Mouse (Mus musculus) midbrain, embryonic 16.5 days (tissue): Measurements from ENCODE around the gene L2hgdh. TPM values are rescaled to one million over a fixed set of nuclear protein-coding genes. Genes with fewer than 3 reads are reported as not detected.

ENCODE experiments used
- ATAC-seq: fragments of 200-750 bp; cut with Nextera tagmentation; 2 replicates; pipeline ENCODE4 v1.8.0; 2017; ENCODE audit warnings: moderate TSS enrichment
- H3K27ac ChIP-seq: fragments of 300-500 bp; sonication (generic); 2 replicates; pipeline ENCODE4 v1.5.1; 2014; ENCODE audit warnings: mild to moderate bottlenecking, low read length, mixed read lengths
- H3K27me3 ChIP-seq: fragments of 300-500 bp; sonication (generic); 2 replicates; pipeline ENCODE4 v1.6.1; 2014; ENCODE audit warnings: low read depth, low read length, mixed read lengths; ENCODE audit not compliant: control insufficient read depth, insufficient read depth
- H3K36me3 ChIP-seq: fragments of 300-500 bp; sonication (generic); 2 replicates; pipeline ENCODE4 v1.6.1; 2014; ENCODE audit warnings: mild to moderate bottlenecking, low read length, moderate library complexity, mixed read lengths; ENCODE audit not compliant: control insufficient read depth, insufficient read depth
- H3K4me1 ChIP-seq: fragments of 300-500 bp; sonication (generic); 2 replicates; pipeline ENCODE4 v1.6.1; 2014; ENCODE audit warnings: mild to moderate bottlenecking, low read length, mixed read lengths; ENCODE audit not compliant: control insufficient read depth, insufficient read depth
- H3K4me2 ChIP-seq: fragments of 300-500 bp; sonication (generic); 2 replicates; pipeline ENCODE4 v1.6.1; 2014; ENCODE audit warnings: mild to moderate bottlenecking, low read length, mixed read lengths
- H3K4me3 ChIP-seq: fragments of 300-500 bp; sonication (generic); 2 replicates; pipeline ENCODE4 v1.5.1; 2014; ENCODE audit warnings: low read depth, mild to moderate bottlenecking, low read length, moderate library complexity, mixed read lengths
- H3K9ac ChIP-seq: fragments of 300-500 bp; sonication (generic); 2 replicates; pipeline ENCODE4 v1.6.1; 2014; ENCODE audit warnings: low read depth, low read length, mixed read lengths
- H3K9me3 ChIP-seq: fragments of 300-500 bp; sonication (generic); replicated peaks from 2 replicates; pipeline ENCODE4 v1.6.1; 2014; ENCODE audit warnings: mild to moderate bottlenecking, low read length, mixed read lengths; ENCODE audit not compliant: control insufficient read depth, poor library complexity, severe bottlenecking
- whole genome bisulfite sequencing: fragments of 180-500 bp; shearing (Covaris S2); extraction: QIAGEN DNeasy Blood & Tissue Kit; methylation state at CpG from one replicate; pipeline ENCODE4 v1.1.7; 2014; 5-methylcytosine and 5-hydroxymethylcytosine counted together
- polyA plus RNA-seq: library from polyadenylated mRNA; unstranded; fragments of >200 nt; fragmentation: Nextera tagmentation; extraction: Ambion mirVana; gene quantifications from 2 replicates; pipeline ENCODE4 v1.2.1, GENCODE M21; 2015

The L2hgdh gene
- polyA plus RNA-seq, 1 experiment from 2014 or later = 14.6 TPM

DNA sequence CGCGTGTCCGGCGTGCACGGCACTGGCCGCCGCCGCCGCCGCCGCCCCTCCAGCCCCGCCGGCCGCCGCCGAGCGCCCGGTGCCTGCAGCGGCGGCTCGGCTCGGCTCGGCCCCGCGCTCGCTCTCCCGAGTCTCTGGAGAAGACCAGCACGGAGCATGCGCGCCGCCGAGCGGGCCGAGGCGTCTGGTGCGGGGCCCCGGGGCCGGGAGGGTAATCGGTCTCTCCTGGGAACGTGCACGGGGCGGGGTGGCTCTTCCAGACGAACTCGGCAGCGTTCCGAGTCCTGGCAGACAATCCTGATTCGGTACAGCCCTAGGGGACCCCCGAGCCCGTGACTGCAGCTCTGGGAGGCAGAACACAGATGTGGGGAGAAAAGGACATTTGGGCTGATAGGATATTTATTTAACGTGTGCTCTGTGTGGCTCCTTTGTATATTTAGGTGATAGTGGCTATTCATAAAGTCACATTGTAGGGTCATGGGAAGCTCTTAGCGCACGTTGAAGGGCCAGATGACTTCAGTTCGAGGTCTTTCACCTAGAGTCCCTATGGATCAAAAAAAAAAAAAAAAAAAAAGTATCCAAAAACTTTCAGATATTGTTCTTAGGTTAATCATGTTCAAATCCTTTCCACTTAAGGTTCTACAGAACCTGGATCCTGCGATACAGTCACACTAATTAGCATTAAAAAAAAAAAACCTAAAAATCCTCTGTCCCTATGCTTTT, 42.4 kb downstream of the L2hgdh start:
- H3K27me3 ChIP-seq = no peaks in the 10 kb centered on the region
- peak overlapping the region; percentile 97 for H3K4me3 ChIP-seq
- peaks cover 13% of the 10 kb centered on the region for H3K4me1 ChIP-seq
- H3K4me2 ChIP-seq = peak overlapping the region; percentile 63
- peak; percentile 93 for ATAC-seq
- peak overlapping the region; percentile 97 for H3K9ac ChIP-seq
- no peaks in the 10 kb centered on the region for H3K36me3 ChIP-seq
- under 1% methylated on average over 33 of the region's 54 CpGs for whole genome bisulfite sequencing
- H3K9me3 ChIP-seq = no peaks in the 10 kb centered on the region
- H3K27ac ChIP-seq = peak overlapping the region; percentile 98

DNA sequence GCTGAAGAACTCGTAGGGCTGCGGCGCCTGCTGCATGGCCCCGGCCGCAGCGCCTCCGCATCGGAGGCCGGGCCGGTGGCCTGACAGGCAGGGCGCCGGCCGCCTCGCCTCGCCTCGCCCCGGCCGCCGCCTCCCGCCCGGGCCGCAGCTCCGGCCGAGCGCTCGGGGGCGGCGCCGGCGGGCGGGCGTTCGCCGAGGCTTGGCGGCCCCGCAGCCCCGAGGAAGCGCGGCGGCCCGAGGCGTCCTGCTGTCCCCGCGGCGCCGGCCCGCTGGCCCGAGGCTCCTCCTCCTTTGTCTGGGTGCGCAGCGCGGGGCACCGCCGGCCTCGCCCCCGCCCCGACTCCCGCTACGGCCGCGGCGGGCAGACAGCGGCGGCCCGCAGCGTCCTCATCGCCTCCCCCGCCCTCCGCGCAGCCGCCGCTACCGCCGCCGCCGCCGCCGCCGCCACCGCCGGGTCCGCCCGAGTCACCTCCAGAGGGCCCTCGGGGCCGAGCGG, 43.1 kb downstream of the L2hgdh start, which contains the start of gene Sos2:
Sos2 (minus strand) TSS at position 287 of the 496 bp plus-strand sequence.
- H3K36me3 ChIP-seq = no peaks in the 10 kb centered on the region
- peak; percentile 80 for ATAC-seq
- H3K4me1 ChIP-seq = peaks cover 14% of the 10 kb centered on the region
- peak within 1 kb of the TSS; percentile 98 for H3K27ac ChIP-seq
- under 1% methylated on average over 51 of the region's 85 CpGs for WGBS
- H3K4me2 ChIP-seq = peak within 1 kb of the TSS; percentile 83
- H3K9me3 ChIP-seq = no peaks in the 10 kb centered on the region
- H3K27me3 ChIP-seq = no peaks in the 10 kb centered on the region
- peak within 1 kb of the TSS; percentile 97 for H3K4me3 ChIP-seq
- H3K9ac ChIP-seq = peak within 1 kb of the TSS; percentile 97

DNA sequence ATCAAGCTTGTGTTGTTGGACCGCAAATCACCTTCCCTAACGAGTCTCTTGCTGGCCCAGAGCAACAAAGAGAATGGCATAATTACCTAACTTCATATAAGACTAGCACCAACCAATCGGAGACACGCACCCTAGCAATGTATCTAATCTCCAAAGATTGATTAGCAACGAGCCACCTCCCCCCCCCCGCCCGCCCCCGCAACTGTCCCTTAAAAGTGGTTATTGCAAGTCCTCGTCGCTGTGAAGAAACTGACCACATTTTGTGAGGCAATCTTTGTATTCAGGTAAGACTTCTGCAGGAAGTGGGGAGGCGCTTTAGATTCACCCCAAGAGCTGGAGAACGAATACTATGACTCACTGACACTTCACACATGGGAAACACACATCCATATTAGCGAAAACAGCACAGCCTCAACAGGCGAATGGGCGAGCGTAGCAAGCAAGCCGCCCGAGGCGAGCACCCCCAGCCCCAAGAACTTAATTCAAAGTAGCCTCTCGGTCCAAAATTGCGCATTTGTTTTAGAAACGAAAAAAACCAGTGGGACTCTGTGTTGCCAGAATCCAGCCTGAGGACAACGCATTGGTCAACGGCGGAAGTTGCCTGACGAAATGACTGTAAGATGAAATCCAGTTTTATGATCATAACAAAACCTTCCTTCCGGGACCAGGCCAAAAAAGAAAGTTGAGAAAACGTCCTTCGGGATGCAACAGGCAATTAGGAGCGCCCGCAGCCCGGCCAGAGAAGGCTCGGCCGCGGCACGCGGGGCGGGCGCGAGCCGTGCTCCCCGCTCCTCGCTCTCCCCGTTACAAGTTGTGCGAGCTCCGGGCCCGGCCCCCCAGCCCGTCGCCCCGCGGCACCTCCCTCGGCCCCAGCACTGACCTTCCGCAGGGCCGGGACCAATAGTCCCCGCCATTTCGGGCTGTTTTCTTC, 43.8 kb downstream of the L2hgdh start:
- Histone ChIP-seq H3K36me3 (no peaks in the 10 kb centered on the region), H3K4me3 (peak overlapping the region; percentile 97), H3K9me3 (no peaks in the 10 kb centered on the region), H3K4me2 (peak overlapping the region; percentile 83), H3K4me1 (peaks cover 16% of the 10 kb centered on the region), H3K9ac (peak overlapping the region; percentile 97), H3K27me3 (no peaks in the 10 kb centered on the region), H3K27ac (peak overlapping the region; percentile 98)
- peak; percentile 70 for ATAC-seq
- 1% methylated on average over 56 of the region's 56 CpGs for WGBS

DNA sequence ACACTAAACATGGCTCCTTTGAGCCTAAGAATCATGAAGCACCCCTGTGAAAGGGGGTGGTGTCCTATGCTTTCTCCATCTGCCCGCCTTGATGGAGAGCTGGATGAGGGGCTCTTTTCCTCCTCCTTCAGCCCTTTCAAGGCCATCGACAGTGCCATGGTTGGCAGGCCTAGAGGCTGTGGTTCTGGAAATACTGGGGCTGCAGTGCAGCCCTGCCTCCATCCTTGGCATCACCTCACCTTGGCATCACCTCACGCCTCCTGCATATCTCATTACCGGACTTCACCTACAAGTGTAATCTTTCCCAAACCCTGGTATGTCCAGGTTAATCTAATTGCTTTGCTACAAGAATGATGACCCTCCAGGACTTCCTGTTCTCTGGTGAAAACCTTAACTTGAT, 48.5 kb downstream of the L2hgdh start:
- Histone ChIP-seq H3K27ac (no peak overlapping the region), H3K4me2 (no peak overlapping the region), H3K4me1 (peaks cover 23% of the 10 kb centered on the region), H3K4me3 (no peak overlapping the region), H3K9me3 (no peaks in the 10 kb centered on the region), H3K36me3 (no peaks in the 10 kb centered on the region), H3K9ac (no peak overlapping the region), H3K27me3 (no peaks in the 10 kb centered on the region)
- 93% methylated on average over 4 of the region's 4 CpGs for WGBS
- ATAC-seq = no peak

DNA sequence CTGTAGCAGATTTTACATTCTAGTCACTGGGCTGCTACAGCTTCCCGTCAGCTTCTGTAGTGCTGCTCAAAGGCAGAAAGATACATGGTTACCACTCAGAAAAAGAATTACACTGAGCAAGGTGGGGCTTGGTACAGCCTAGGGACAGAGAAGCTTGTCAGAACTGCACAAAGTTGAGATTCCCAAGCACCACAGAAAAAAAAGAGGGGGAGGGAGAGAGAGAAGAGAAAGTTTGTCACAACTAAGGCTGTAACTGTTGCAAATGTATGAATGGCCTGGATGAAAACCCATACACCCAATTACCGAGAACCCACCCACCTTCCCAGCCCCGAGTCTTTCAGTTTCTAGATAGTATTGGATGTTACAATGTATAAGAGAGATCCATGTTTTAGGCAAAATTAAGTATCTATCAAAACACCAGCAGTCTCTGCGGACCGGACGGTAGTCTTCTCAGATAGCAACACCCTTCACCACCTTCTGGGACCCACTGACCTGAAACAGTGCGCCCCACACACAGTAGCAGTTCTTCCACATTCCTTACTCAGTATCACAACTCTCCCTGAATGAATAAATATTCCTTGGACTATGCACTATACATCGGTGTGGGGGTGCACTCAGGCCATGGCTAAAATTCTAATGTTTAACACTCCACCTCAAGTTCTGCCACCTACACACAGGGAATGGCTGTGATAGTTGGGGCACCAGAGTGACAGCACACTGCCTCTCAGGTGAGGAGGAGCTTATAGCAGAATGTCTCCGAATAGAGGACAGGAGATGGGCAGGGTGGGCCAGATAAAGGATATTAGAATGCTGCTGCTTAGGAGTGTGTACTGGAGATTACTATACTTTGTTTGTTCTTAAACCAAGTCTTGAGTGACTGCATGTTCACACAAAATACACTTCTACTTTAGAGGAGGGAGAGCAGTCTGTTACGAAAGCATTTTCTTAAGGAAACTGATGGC, 49.8 kb downstream of the L2hgdh start:
- ATAC-seq = no peak
- H3K9me3 ChIP-seq = no peaks in the 10 kb centered on the region
- H3K4me1 ChIP-seq = peaks cover 14% of the 10 kb centered on the region
- no peaks in the 10 kb centered on the region for H3K27me3 ChIP-seq
- no peak overlapping the region for H3K9ac ChIP-seq
- no peak overlapping the region for H3K4me2 ChIP-seq
- H3K36me3 ChIP-seq = no peaks in the 10 kb centered on the region
- WGBS = 84% methylated on average over 10 of the region's 10 CpGs
- H3K27ac ChIP-seq = no peak overlapping the region
- H3K4me3 ChIP-seq = no peak overlapping the region

DNA sequence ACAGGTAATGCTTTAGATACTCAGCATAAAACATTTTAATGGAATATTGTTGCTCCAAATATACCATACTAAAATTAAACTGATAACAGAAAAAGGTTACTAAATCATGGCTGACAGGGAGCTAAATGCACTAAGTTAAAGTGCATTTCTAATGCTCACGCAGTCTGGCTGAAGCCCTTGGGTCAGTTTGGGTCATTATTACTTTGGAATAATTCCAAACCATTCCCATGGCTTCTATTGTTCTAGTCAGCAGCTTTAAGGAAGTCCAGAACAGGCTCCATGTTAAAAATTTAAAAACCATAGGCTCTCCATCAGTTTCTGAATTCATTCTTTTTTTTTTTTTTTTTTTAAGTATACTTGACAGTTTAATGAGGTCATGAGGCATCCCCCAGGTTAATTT, 50.5 kb downstream of the L2hgdh start:
- no peak overlapping the region for H3K4me2 ChIP-seq
- 54% methylated on average over 1 of the region's 1 CpGs for WGBS
- H3K27me3 ChIP-seq = no peaks in the 10 kb centered on the region
- H3K4me3 ChIP-seq = no peak overlapping the region
- no peak for ATAC-seq
- no peaks in the 10 kb centered on the region for H3K9me3 ChIP-seq
- H3K4me1 ChIP-seq = peaks cover 12% of the 10 kb centered on the region
- H3K36me3 ChIP-seq = no peaks in the 10 kb centered on the region
- no peak overlapping the region for H3K9ac ChIP-seq
- no peak overlapping the region for H3K27ac ChIP-seq

DNA sequence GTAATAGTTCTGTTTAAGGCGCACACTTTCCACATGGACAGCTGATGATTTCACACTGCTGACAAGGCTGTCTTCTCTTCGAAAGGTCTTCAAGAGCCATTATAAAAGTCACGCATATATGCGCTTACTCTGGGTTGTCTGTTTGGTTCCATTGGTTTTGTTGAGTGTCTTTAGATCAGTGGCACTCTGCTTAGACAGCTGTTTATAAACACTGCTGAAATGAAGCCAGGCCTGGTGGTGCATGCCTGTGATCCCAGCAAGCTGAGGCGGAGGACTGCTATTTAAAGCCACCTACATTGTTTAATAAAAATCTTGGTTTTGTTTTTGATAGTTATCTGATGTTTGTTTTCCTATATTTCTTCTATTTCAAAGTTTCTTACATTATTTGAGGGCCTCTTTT, 58.0 kb downstream of the L2hgdh start:
- Histone ChIP-seq H3K27me3 (no peaks in the 10 kb centered on the region), H3K27ac (no peak overlapping the region), H3K36me3 (no peaks in the 10 kb centered on the region), H3K4me2 (no peak overlapping the region), H3K9me3 (no peaks in the 10 kb centered on the region; the same call in 1 of the 2 replicates), H3K4me1 (no peaks in the 10 kb centered on the region), H3K4me3 (no peak overlapping the region), H3K9ac (no peak overlapping the region)
- WGBS = 97% methylated on average over 5 of the region's 5 CpGs
- no peak for ATAC-seq

DNA sequence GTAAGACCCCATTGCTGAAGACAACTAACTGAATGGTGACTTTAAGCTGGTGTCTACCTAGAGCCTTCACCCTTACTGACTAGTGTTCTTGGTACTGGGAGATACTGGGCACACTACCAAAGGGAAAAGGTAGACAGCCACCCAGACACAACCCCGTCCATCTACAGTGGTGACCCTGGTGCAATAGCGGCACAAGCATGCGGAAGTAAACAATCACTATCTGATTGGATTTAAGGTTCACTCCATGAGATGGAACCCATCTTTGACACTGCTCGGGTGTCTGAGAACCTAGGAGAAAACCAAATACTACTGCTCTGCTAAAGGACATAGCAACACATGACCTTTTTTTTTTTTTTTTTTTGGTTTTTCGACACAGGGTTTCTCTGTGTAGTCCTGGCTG, 63.0 kb downstream of the L2hgdh start:
- no peak for ATAC-seq
- no peaks in the 10 kb centered on the region for H3K4me1 ChIP-seq
- WGBS = 99% methylated on average over 5 of the region's 5 CpGs

More for the DNA sequence above, 63.0 kb downstream of the L2hgdh start:
- H3K27me3 ChIP-seq = no peaks in the 10 kb centered on the region
- H3K9ac ChIP-seq = no peak overlapping the region
- H3K27ac ChIP-seq = no peak overlapping the region
- no peaks in the 10 kb centered on the region for H3K36me3 ChIP-seq
- no peaks in the 10 kb centered on the region; the same call in 1 of the 2 replicates for H3K9me3 ChIP-seq
- no peak overlapping the region for H3K4me2 ChIP-seq
- H3K4me3 ChIP-seq = no peak overlapping the region
